Mouse (Mus musculus): ENCODE data around the gene Duoxa1. TPM values are rescaled to one million over a fixed set of nuclear protein-coding genes. Genes with fewer than 3 reads are reported as not detected.

Duoxa1 gene
- polyA plus RNA-seq (2015; fragmentation: Nextera tagmentation; extraction: Ambion mirVana), result not detected in 2 replicates

- Histone ChIP-seq H3K4me1 (ENCODE audit: control insufficient read depth, insufficient read depth, low read length) (peaks cover 9% of the 10 kb centered on the region; the same call in 1 of the 2 replicates), H3K27me3 (replicated peaks; ENCODE audit: control insufficient read depth, insufficient read depth, low read length) (peaks cover 27% of the 10 kb centered on the region)
Observed at GRCm38 (mm10) chr2:122313536-122313935, at the start of gene Duoxa1. Gene Duoxa1 (minus strand): TSS chr2:122313730.

GRCm38 (mm10) chr2:122362622-122363523, 49.3 kb upstream of the Duoxa1 start:
- H3K4me2 ChIP-seq (ENCODE audit: low read depth, low read length), result no peak overlapping the region
- WGBS, result 87% methylated on average over 13 of the region's 13 CpGs

More at GRCm38 (mm10) chr2:122313536-122313935, at the start of gene Duoxa1:
- H3K27ac ChIP-seq (ENCODE audit: low read length), result no peak within 1 kb of the TSS
- peak within 1 kb of the TSS; percentile 57 for H3K4me2 ChIP-seq (ENCODE audit: low read depth, low read length)
- H3K9me3 ChIP-seq (ENCODE audit: control insufficient read depth, low read length), result no peaks in the 10 kb centered on the region
- WGBS, result 4% methylated on average over 24 of the region's 24 CpGs
- H3K9ac ChIP-seq (ENCODE audit: low read depth, low read length), result 0 out of 2 replicates have a peak within 1 kb of the TSS, but pooled peaks have one; percentile 32
- ATAC-seq, result peak; percentile 38; the same call in 1 of the 2 replicates
- H3K4me3 ChIP-seq (ENCODE audit: low read length), result peak within 1 kb of the TSS; percentile 41
- no peaks in the 10 kb centered on the region for H3K36me3 ChIP-seq (ENCODE audit: control insufficient read depth, insufficient read depth, low read length)

GRCm38 (mm10) chr2:122361868-122362621, 48.5 kb upstream of the Duoxa1 start:
- Histone ChIP-seq H3K4me3 (ENCODE audit: low read length) (no peak overlapping the region), H3K4me2 (ENCODE audit: low read depth, low read length) (no peak overlapping the region), H3K9me3 (ENCODE audit: control insufficient read depth, low read length) (no peaks in the 10 kb centered on the region), H3K27ac (ENCODE audit: low read length) (no peak overlapping the region), H3K36me3 (ENCODE audit: control insufficient read depth, insufficient read depth, low read length) (no peaks in the 10 kb centered on the region), H3K9ac (ENCODE audit: low read depth, low read length) (no peak overlapping the region), H3K4me1 (ENCODE audit: control insufficient read depth, insufficient read depth, low read length) (peaks cover 12% of the 10 kb centered on the region; the same call in 1 of the 2 replicates), H3K27me3 (replicated peaks; ENCODE audit: control insufficient read depth, insufficient read depth, low read length) (no peaks in the 10 kb centered on the region)
- WGBS, result 62% methylated on average over 10 of the region's 10 CpGs
- ATAC-seq, result no peak

More at GRCm38 (mm10) chr2:122362622-122363523, 49.3 kb upstream of the Duoxa1 start:
- Histone ChIP-seq H3K27ac (ENCODE audit: low read length) (no peak overlapping the region), H3K4me3 (ENCODE audit: low read length) (no peak overlapping the region), H3K36me3 (ENCODE audit: control insufficient read depth, insufficient read depth, low read length) (no peaks in the 10 kb centered on the region), H3K27me3 (replicated peaks; ENCODE audit: control insufficient read depth, insufficient read depth, low read length) (no peaks in the 10 kb centered on the region), H3K9ac (ENCODE audit: low read depth, low read length) (no peak overlapping the region), H3K9me3 (ENCODE audit: control insufficient read depth, low read length) (no peaks in the 10 kb centered on the region), H3K4me1 (ENCODE audit: control insufficient read depth, insufficient read depth, low read length) (peaks cover 15% of the 10 kb centered on the region; the same call in 1 of the 2 replicates)
- ATAC-seq, result no peak

- H3K36me3 ChIP-seq (ENCODE audit: control insufficient read depth, insufficient read depth, low read length), result no peaks in the 10 kb centered on the region
- no peak overlapping the region for H3K4me3 ChIP-seq (ENCODE audit: low read length)
- ATAC-seq, result no peak
- 83% methylated on average over 6 of the region's 6 CpGs for WGBS
- H3K27me3 ChIP-seq (replicated peaks; ENCODE audit: control insufficient read depth, insufficient read depth, low read length), result no peaks in the 10 kb centered on the region
- 0 out of 2 replicates have a peak overlapping the region, but pooled peaks have one; percentile 13 for H3K9ac ChIP-seq (ENCODE audit: low read depth, low read length)
- peaks cover 12% of the 10 kb centered on the region; the same call in 1 of the 2 replicates for H3K4me1 ChIP-seq (ENCODE audit: control insufficient read depth, insufficient read depth, low read length)
- H3K9me3 ChIP-seq (ENCODE audit: control insufficient read depth, low read length), result no peaks in the 10 kb centered on the region
- H3K4me2 ChIP-seq (ENCODE audit: low read depth, low read length), result no peak overlapping the region
- H3K27ac ChIP-seq (ENCODE audit: low read length), result no peak overlapping the region
Observed at GRCm38 (mm10) chr2:122361181-122361580, 47.7 kb upstream of the Duoxa1 start.

DNA sequence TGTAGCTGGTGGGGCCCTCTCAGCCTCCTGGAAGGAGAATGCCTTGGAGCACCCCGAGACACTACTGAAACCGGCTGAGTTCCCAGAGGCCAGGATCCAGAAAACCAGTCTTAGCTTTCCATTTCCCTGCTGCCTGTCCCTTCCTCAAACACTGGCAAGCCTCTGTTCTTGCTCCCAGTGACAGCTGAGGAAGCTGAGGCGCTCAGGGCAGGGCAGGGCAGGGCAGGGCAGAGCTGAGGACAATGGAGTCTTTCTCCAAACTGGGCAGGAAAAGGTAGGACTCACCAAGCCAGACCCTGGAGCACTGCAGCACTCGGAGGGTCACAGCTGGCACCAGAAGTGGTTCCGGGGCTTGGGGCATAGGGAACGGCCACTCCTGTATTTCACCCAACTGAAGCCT, 46.8 kb upstream of the Duoxa1 start:
- H3K4me3 ChIP-seq (ENCODE audit: low read length), result no peak overlapping the region
- no peak overlapping the region for H3K4me2 ChIP-seq (ENCODE audit: low read depth, low read length)
- H3K4me1 ChIP-seq (ENCODE audit: control insufficient read depth, insufficient read depth, low read length), result peaks cover 12% of the 10 kb centered on the region; the same call in 1 of the 2 replicates
- ATAC-seq, result peak; percentile 77
- WGBS, result 70% methylated on average over 6 of the region's 6 CpGs
- H3K9me3 ChIP-seq (ENCODE audit: control insufficient read depth, low read length), result no peaks in the 10 kb centered on the region
- H3K27me3 ChIP-seq (replicated peaks; ENCODE audit: control insufficient read depth, insufficient read depth, low read length), result no peaks in the 10 kb centered on the region
- no peaks in the 10 kb centered on the region for H3K36me3 ChIP-seq (ENCODE audit: control insufficient read depth, insufficient read depth, low read length)
- H3K27ac ChIP-seq (ENCODE audit: low read length), result 0 out of 2 replicates have a peak overlapping the region, but pooled peaks have one; percentile 10
- H3K9ac ChIP-seq (ENCODE audit: low read depth, low read length), result no peak overlapping the region

GRCm38 (mm10) chr2:122356187-122356586, 42.7 kb upstream of the Duoxa1 start:
- H3K36me3 ChIP-seq (ENCODE audit: control insufficient read depth, insufficient read depth, low read length), result no peaks in the 10 kb centered on the region
- no peak for ATAC-seq
- H3K9ac ChIP-seq (ENCODE audit: low read depth, low read length), result no peak overlapping the region
- H3K9me3 ChIP-seq (ENCODE audit: control insufficient read depth, low read length), result no peaks in the 10 kb centered on the region
- H3K4me3 ChIP-seq (ENCODE audit: low read length), result no peak overlapping the region
- WGBS, result 64% methylated on average over 3 of the region's 3 CpGs
- no peak overlapping the region for H3K4me2 ChIP-seq (ENCODE audit: low read depth, low read length)
- H3K27me3 ChIP-seq (replicated peaks; ENCODE audit: control insufficient read depth, insufficient read depth, low read length), result no peaks in the 10 kb centered on the region
- peaks cover 3% of the 10 kb centered on the region; the same call in 1 of the 2 replicates for H3K4me1 ChIP-seq (ENCODE audit: control insufficient read depth, insufficient read depth, low read length)
- no peak overlapping the region for H3K27ac ChIP-seq (ENCODE audit: low read length)

DNA sequence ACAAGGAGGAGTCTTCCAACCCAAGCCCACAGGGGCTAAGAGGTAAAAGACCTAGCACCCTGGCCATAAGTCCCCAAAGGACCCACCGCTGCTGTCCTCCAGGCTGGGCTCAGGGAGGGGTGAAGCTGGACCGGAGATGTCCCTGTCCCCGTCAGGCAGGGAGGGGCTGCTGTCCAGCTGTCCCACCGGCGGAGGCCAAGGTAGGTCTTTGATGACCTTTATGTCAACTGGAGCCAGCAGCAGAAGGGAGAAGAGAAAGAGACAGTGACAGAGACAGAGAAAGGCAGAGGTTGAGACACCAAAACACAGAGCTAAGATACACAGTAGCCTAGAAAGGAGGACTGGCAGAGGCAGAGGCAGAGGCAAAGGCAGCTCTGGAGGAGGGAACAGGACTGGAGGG, 41.9 kb upstream of the Duoxa1 start:
- 87% methylated on average over 5 of the region's 5 CpGs for WGBS
- Histone ChIP-seq H3K27ac (ENCODE audit: low read length) (no peak overlapping the region), H3K27me3 (replicated peaks; ENCODE audit: control insufficient read depth, insufficient read depth, low read length) (no peaks in the 10 kb centered on the region), H3K9me3 (ENCODE audit: control insufficient read depth, low read length) (no peaks in the 10 kb centered on the region), H3K9ac (ENCODE audit: low read depth, low read length) (no peak overlapping the region), H3K36me3 (ENCODE audit: control insufficient read depth, insufficient read depth, low read length) (no peaks in the 10 kb centered on the region), H3K4me2 (ENCODE audit: low read depth, low read length) (no peak overlapping the region), H3K4me3 (ENCODE audit: low read length) (no peak overlapping the region), H3K4me1 (ENCODE audit: control insufficient read depth, insufficient read depth, low read length) (no peaks in the 10 kb centered on the region; the same call in 1 of the 2 replicates)
- ATAC-seq, result no peak

DNA sequence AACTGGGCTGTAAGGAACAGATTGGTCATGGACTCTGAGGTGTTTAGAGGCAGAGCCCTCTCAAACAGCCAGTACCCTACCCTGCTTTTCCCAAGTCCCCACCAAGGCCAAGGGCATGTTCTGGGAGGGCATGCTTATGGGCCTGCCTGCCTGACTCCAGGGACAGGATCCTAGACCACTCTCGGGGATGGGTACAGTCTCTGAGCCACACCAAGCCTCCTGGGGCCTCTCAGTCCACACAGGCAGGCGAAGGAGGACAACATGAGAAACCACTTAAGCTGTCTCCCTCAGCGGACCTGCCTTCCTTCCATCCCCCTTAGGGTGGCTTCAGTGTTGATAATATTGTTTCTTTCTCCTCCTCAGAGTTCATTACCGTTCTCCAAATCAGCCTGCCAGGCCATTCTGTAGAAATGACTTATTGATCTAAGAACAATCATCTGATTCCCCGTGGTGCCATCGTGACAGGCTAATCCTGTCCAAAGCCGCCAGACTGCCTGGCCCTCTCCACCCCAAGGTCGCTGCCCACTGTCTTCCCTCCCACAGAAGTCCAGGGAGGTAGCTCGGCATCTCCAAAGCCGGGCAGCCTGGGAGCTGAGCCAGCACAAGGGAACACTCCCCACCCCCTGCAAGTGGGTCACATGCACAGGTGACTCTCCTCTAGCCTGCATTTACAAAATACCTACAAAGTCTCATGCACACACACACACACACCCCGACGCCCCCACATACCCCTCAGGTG, 40.8 kb upstream of the Duoxa1 start:
- no peak for ATAC-seq
- H3K9ac ChIP-seq (ENCODE audit: low read depth, low read length), result no peak overlapping the region
- no peaks in the 10 kb centered on the region for H3K9me3 ChIP-seq (ENCODE audit: control insufficient read depth, low read length)

More for the DNA sequence above, 40.8 kb upstream of the Duoxa1 start:
- peaks cover 2% of the 10 kb centered on the region for H3K4me1 ChIP-seq (ENCODE audit: control insufficient read depth, insufficient read depth, low read length)
- H3K4me2 ChIP-seq (ENCODE audit: low read depth, low read length), result no peak overlapping the region
- no peak overlapping the region for H3K4me3 ChIP-seq (ENCODE audit: low read length)
- no peaks in the 10 kb centered on the region for H3K27me3 ChIP-seq (replicated peaks; ENCODE audit: control insufficient read depth, insufficient read depth, low read length)
- 65% methylated on average over 12 of the region's 12 CpGs for WGBS
- H3K27ac ChIP-seq (ENCODE audit: low read length), result no peak overlapping the region
- no peaks in the 10 kb centered on the region for H3K36me3 ChIP-seq (ENCODE audit: control insufficient read depth, insufficient read depth, low read length)
